In the genomic region with DNA sequence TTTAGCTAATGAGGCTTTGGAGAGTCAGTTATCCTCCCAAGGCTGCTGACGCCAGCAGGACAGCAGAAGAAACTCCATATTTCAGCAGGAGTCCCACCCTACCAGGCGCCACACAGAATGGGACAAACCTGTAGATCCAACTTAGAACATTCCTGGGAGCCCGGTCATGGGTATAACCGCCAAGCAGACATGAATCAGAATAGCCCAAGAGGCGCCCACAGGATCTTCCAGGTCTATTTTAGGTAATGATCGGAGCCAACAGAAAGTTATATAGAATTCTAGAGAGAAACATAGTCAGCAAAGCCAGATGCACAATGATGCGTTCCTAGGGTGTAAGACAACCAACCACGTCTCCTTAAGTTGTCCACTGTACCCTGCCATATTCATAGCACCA, we compare ENCODE assay signal across 20 mouse cellular contexts.
DNase-seq lines count a peak whose midpoint lies in the region; ATAC-seq and TF ChIP-seq lines count a peak whose summit lies in the region.
"Had no signal": no experiment of that assay in that cellular context is flagged by ENCODE, and none has a peak within 500 bp of the region (broad histone marks: within the 10 kb centered on the region; RNA-seq: fewer than 3 reads in every experiment).

No protein-coding gene starts in this region.

- 93% methylated on average over 8 of the region's 8 CpGs for WGBS in hindbrain, embryonic 16.5 days
- WGBS in hindbrain, embryonic 10.5 days = 90% methylated on average over 8 of the region's 8 CpGs
- 94% methylated on average over 8 of the region's 8 CpGs for WGBS in forebrain, embryonic 15.5 days

- no peaks in the 10 kb centered on the region for H3K27me3 ChIP-seq in hindbrain, embryonic 16.5 days (replicated peaks; ENCODE audit: control insufficient read depth, insufficient read depth, low read length)
- no peaks in the 10 kb centered on the region for H3K27me3 ChIP-seq in hindbrain, embryonic 10.5 days (ENCODE audit: insufficient read depth, poor library complexity, severe bottlenecking)
- H3K27me3 ChIP-seq in forebrain, embryonic 15.5 days = no peaks in the 10 kb centered on the region
- H3K27me3 ChIP-seq: heart, embryonic 13.5 days had no signal

- ATAC-seq in frontal cortex, adult (ENCODE audit: low TSS enrichment) = peak; percentile 46; the same call in 1 of the 2 replicates
- no peak for ATAC-seq in hindbrain, embryonic 16.5 days
- no peak for ATAC-seq in forebrain, embryonic 15.5 days (replicated peaks)
- ATAC-seq: forebrain, embryonic 14.5 days; intestine, embryonic 16.5 days had no signal

- no peaks in the 10 kb centered on the region for H3K9me3 ChIP-seq in hindbrain, embryonic 16.5 days (ENCODE audit: control insufficient read depth, low read length)
- no peaks in the 10 kb centered on the region for H3K9me3 ChIP-seq in hindbrain, embryonic 10.5 days
- no peaks in the 10 kb centered on the region for H3K9me3 ChIP-seq in forebrain, embryonic 15.5 days
- H3K9me3 ChIP-seq: embryonic facial prominence, embryonic 10.5 days; forebrain, embryonic 10.5 days had no signal

- no peak for TF ChIP-seq POLR2A in embryonic fibroblast, embryonic 13.5 days (IDR thresholded peaks at IDR 0.05; ENCODE audit: low read depth, low read length)

- H3K4me3 ChIP-seq in hindbrain, embryonic 16.5 days (ENCODE audit: low read length) = no peak overlapping the region
- H3K4me3 ChIP-seq in hindbrain, embryonic 10.5 days = no peak overlapping the region
- H3K4me3 ChIP-seq in embryonic fibroblast, embryonic 13.5 days (ENCODE audit: insufficient read depth, low read length) = no peak overlapping the region
- H3K4me3 ChIP-seq in forebrain, embryonic 15.5 days = no peak overlapping the region
- H3K4me3 ChIP-seq: embryonic facial prominence, embryonic 10.5 days; erythroblast, embryonic 14.5 days; forebrain, embryonic 10.5 days; heart, embryonic 13.5 days had no signal

- H3K4me1 ChIP-seq in hindbrain, embryonic 16.5 days (ENCODE audit: control insufficient read depth, insufficient read depth, low read depth, low read length) = peaks cover 10% of the 10 kb centered on the region
- H3K4me1 ChIP-seq in hindbrain, embryonic 10.5 days (replicated peaks) = no peaks in the 10 kb centered on the region
- H3K4me1 ChIP-seq in embryonic fibroblast, embryonic 13.5 days (ENCODE audit: control insufficient read depth, insufficient read depth, low read length) = peaks cover 11% of the 10 kb centered on the region
- peaks cover 5% of the 10 kb centered on the region; the same call in 1 of the 2 replicates for H3K4me1 ChIP-seq in forebrain, embryonic 15.5 days
- H3K4me1 ChIP-seq: embryonic facial prominence, embryonic 10.5 days had no signal

- H3K36me3 ChIP-seq in hindbrain, embryonic 16.5 days (ENCODE audit: control insufficient read depth, insufficient read depth, low read length) = no peaks in the 10 kb centered on the region
- H3K36me3 ChIP-seq in hindbrain, embryonic 10.5 days = no peaks in the 10 kb centered on the region
- H3K36me3 ChIP-seq in forebrain, embryonic 15.5 days = no peaks in the 10 kb centered on the region
- H3K36me3 ChIP-seq: embryonic facial prominence, embryonic 10.5 days; forebrain, embryonic 10.5 days had no signal

- TF ChIP-seq CTCF in embryonic fibroblast, embryonic 13.5 days (IDR thresholded peaks at IDR 0.05; ENCODE audit: borderline replicate concordance, insufficient read depth, low read length) = no peak

- no peak overlapping the region for H3K4me2 ChIP-seq in hindbrain, embryonic 16.5 days (ENCODE audit: low read length)
- H3K4me2 ChIP-seq in forebrain, embryonic 15.5 days (replicated peaks) = no peak overlapping the region
- H3K4me2 ChIP-seq: heart, embryonic 13.5 days had no signal

- no peak for DNase-seq in frontal cortex, postnatal 25 days (ENCODE audit: low spot score in 2 of 2)
- DNase-seq in hindbrain, embryonic 10.5 days (ENCODE audit: low spot score) = no peak
- peak; percentile 69 for DNase-seq in 3T3-L1 (ENCODE audit: low read depth, low spot score)
- no peak for DNase-seq in kidney, adult 9 months
- DNase-seq: adrenal gland, adult 2 months; adrenal gland, postnatal 25 days; cerebellum, adult 2 months; cerebellum, postnatal 10 days; gastrocnemius, postnatal 14 days; heart, postnatal 36 days had no signal

- no peak overlapping the region for H3K9ac ChIP-seq in hindbrain, embryonic 16.5 days (ENCODE audit: low read depth, low read length)
- H3K9ac ChIP-seq in forebrain, embryonic 15.5 days (replicated peaks) = no peak overlapping the region
- H3K9ac ChIP-seq: heart, embryonic 13.5 days had no signal

- H3K27ac ChIP-seq in hindbrain, embryonic 16.5 days (ENCODE audit: low read depth, low read length) = peak overlapping the region; percentile 24; the same call in 1 of the 2 replicates
- H3K27ac ChIP-seq in hindbrain, embryonic 10.5 days = no peak overlapping the region
- H3K27ac ChIP-seq in embryonic fibroblast, embryonic 13.5 days (ENCODE audit: insufficient read depth, low read length) = peak overlapping the region; percentile 92
- H3K27ac ChIP-seq in forebrain, embryonic 15.5 days (replicated peaks) = no peak overlapping the region
- H3K27ac ChIP-seq: embryonic facial prominence, embryonic 10.5 days; forebrain, embryonic 10.5 days; heart, embryonic 13.5 days had no signal

Comparison
In these comparisons a context has a peak if more than half of its experiments do, and no peak if none do; other contexts are left out.
1. H3K27ac ChIP-seq: peak in hindbrain, embryonic 16.5 days (single experiment) and embryonic fibroblast, embryonic 13.5 days (single experiment); none in hindbrain, embryonic 10.5 days (single experiment) and forebrain, embryonic 15.5 days (single experiment).